Mouse (Mus musculus) T-helper 2 cell (primary cell): ENCODE data around the gene Gzf1.

Experiments used
- in situ Hi-C: fragments of 300-600 bp; cut with MboI, MseI; formaldehyde crosslinking; loops from one replicate; pipeline ENCODE4 v1.15.1; 2025; ENCODE audit warnings: high pct_unique_total_duplicates

Gzf1 gene

DNA sequence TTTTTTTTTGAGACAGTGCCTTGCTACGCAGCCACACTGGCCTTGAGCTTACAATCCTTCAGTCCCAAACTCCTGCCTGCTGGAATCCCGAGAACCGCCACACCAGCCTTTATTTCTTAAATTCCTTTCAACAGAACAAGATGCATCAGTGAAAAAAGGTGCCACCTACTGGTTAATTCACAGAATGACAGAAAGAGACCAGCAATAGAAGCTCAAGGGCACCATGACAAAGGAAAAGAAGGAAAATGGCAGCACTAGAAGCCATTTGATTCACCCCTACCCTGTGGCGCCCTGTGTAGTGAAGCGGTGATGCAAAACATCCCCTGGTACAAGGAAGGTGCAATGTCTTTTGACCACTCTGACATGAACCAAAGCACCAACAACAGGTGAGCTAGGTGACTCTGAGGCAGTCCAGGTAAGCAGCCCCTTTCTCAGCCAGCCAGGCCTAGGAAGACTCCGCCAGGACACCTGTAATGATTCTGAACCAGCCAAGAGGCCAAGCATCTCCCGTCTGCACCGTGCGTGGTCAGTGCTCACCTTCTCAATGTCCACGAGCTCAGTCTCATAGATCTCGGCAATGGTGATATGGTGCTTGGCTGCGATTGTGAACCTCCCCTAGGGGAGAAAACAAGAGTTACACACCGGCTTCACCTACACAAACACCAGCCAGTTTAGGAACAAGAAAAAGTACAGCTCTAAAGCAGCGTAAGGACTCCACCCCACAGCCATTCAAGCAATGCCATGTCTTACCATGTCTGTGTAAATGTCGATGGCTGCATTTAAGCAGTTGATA lies 25.8 kb downstream of the Gzf1 start:
- in situ Hi-C loops: no loop called here

DNA sequence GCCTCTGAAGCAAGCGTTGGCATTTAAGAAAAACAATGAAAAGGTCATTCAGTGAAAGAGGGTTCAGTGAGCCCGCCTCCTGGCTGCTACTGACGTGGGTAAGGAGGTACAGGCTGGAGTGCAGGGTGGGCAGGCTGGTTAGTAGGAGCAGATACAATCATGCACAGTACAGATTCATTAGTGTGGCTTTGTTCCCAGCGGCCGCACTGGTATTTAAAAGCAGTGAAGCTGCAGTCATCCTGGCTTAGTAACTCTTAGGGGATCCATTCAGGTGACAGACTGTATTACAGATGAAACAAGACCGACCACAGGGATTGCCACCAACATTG lies 26.3 kb downstream of the Gzf1 start:
- in situ Hi-C loops: no loop called here

DNA sequence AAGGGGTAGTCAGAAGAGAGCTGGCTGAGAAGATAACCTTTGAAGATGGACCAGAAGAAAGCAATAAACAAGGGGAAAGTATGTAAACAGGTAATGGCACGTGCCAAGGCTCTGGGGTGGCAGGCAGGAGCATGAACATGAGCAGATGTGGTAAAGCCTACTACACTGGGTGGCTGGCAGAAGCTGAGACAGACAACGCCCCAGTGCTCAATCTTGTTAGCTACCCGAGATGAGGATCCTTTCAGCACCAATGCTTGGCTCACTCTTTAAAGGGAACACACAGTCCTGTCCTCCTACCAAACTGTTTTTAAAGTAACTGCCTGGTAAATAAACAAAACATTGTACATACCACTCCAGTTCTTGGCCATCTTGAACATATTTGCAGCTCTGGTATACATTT lies 31.5 kb downstream of the Gzf1 start:
- in situ Hi-C loops: no loop called here

DNA sequence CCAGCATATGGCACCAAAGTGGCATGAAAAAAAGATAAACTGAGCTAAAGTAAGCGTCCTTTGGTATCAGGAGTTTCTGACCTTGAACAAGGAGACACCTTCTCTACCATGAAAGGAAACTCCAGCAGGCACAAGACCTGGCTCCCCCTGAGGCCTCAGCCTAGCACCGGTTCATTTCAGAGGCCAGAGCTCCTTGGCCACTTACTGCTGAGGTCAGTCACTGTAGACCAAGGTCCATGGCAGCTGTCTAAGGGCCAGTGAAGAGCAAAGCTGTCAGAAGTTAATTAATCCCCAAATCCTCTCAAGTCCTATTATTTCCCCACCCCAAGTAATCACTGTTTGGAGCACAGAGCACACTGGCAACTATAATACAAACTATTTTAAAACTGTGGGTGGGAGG lies 36.2 kb downstream of the Gzf1 start:
- in situ Hi-C loops: no loop called here

DNA sequence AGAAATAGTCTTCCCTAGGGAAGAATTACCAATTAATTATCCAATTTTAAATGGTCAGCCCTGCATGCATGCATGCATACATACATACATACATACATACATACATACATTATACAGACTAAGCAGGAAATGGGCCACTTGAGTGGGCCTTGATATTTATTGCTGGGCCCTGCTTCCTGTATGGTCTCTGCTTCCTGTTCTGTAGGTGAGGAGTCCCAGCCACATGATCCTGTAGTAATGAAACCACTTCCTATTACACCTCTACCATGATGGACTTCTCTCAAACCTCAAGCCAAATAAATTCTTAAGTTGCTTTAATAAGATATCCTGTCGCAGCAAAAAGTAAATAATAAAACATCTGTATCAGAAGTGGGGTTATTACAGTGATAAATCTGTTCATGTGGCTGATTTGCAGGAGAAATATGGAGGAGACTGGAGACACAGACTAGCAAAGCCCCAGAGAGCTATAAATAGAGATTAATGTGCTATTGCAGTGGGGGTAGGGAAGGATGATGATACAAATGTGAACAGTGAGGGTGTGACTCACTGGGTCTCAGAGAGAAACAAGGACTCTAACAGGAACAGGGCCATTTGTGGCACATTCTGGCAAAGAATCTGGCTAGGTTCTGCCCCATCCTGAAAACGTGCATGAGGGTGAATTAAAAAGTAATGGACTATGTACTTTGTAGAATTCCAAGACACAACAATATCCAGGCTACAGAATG lies 38.6 kb downstream of the Gzf1 start:
- in situ Hi-C loops: no loop called here

DNA sequence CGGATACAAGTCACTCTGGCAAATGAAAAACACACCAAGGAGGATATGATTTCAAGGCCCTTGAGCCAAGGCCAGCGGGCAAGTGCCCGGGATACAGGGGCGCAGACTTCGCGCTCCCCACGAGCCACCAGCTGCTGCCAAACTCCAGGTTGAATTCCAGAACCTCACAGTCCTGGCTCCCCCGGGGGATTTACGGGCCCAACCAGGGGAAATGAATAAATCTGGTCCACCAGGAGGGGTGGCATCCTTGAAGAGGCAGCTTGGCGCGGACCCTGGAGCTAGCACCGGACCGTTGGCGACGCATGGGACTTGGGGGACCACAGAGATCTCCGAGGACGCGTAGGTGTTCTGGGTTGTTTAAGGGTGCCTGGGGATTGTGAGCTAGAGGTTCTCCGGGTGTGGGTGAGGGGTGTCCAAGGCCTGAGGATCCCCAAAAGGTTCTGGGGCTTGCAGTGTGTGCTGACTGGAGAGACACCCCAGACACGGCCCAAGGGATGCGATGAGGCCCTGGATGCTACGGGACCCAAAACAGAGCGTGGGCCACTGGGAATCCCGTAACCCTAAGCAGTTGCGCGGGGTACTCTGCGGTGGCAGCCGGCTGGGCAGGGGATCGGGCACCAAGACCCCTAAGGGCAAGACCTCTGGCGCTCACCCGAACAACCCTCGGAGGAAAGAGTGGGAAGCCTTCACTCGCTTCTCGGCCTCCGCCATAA lies 50.9 kb downstream of the Gzf1 start:
- in situ Hi-C loops: no loop called here

DNA sequence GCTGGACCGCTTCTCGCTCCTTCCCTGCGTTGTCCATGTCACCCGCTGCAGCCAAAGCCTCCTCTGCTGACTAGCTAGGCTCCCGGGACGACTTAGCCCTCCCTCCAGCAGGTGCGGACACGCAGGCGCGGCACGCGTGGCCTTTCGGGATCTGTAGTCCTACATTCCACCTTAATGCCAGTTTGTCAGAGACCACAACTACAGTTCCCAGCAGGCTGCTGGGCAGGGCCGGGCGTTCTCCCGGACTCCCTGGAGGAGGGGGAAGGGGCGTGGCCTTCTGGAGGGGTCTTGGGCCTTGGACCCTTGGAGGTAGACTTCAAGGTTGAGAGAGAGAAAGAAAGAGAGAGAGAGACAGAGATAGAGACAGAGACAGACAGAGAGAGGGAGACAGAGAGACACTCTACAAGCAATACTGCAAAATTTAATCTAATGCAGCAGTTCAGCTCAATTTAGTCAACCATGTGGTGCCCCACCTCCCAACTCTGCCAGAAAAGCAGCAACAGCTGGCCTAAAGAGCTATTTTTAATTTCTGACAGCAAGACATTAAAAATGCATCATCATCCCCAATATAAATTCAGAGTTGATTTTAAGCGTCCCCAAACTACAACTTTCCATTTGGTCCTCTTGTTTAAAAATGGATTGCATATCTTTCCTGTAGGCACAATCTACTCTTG lies 51.6 kb downstream of the Gzf1 start, which contains the start of gene Napb:
TSS of gene Napb (minus strand) at position 141 of the 674 bp plus-strand sequence.
- in situ Hi-C loops: no loop called here
